Mouse (Mus musculus) heart, embryonic 10.5 days (tissue): Measurements from ENCODE around the gene C2cd4d. TPM values are rescaled to one million over a fixed set of nuclear protein-coding genes. Genes with fewer than 3 reads are reported as not detected.

Source experiments
- DNase-seq: peaks from one replicate; pipeline ENCODE4 v3.0.0-alpha.2; 2017; ENCODE audit warnings: low spot score
- H3K27ac ChIP-seq: fragments of 300-500 bp; sonication (generic); 2 replicates; pipeline ENCODE4 v1.5.1; 2016; ENCODE audit warnings: mild to moderate bottlenecking
- H3K27me3 ChIP-seq: fragments of 300-500 bp; sonication (generic); 2 replicates; pipeline ENCODE4 v1.6.1; 2016; ENCODE audit warnings: mild to moderate bottlenecking; ENCODE audit not compliant: poor library complexity, insufficient read depth, severe bottlenecking
- H3K36me3 ChIP-seq: fragments of 300-500 bp; sonication (generic); 2 replicates; pipeline ENCODE4 v1.6.1; 2016; ENCODE audit warnings: mild to moderate bottlenecking, moderate library complexity
- H3K4me1 ChIP-seq: fragments of 300-500 bp; sonication (generic); 2 replicates; pipeline ENCODE4 v1.6.1; 2016; ENCODE audit warnings: mild to moderate bottlenecking
- H3K4me3 ChIP-seq: fragments of 300-500 bp; sonication (generic); 2 replicates; pipeline ENCODE4 v1.5.1; 2016; ENCODE audit warnings: mild to moderate bottlenecking, moderate library complexity
- H3K9me3 ChIP-seq: fragments of 300-500 bp; sonication (generic); 2 replicates; pipeline ENCODE4 v1.6.1; 2016; ENCODE audit warnings: mild to moderate bottlenecking, moderate library complexity
- WGBS: fragments of 180-500 bp; shearing (Covaris S2); methylation state at CpG from one replicate; pipeline ENCODE4 v1.1.7; 2016; 5-methylcytosine and 5-hydroxymethylcytosine counted together
- polyA plus RNA-seq: library from polyadenylated mRNA; unstranded; fragments of >200 nt; fragmentation: Nextera tagmentation; extraction: Ambion mirVana; gene quantifications from 2 replicates; pipeline ENCODE4 v1.2.1, GENCODE M21; 2016

Gene C2cd4d
- polyA plus RNA-seq, 1 experiment from 2014 or later: 0.29 TPM

- WGBS: 78% methylated on average over 6 of the region's 6 CpGs
- H3K27me3 ChIP-seq: peaks cover 63% of the 10 kb centered on the region
- no peak for DNase-seq
- H3K4me3 ChIP-seq: no peak overlapping the region
- no peak overlapping the region for H3K27ac ChIP-seq
- H3K9me3 ChIP-seq: no peaks in the 10 kb centered on the region
- H3K4me1 ChIP-seq: peaks cover 20% of the 10 kb centered on the region
- no peaks in the 10 kb centered on the region for H3K36me3 ChIP-seq
These were observed 5.3 kb downstream of the C2cd4d start for GRCm38 (mm10) chr3:94367511-94367910.

GRCm38 (mm10) chr3:94368631-94369030, 6.4 kb downstream of the C2cd4d start:
- H3K36me3 ChIP-seq: no peaks in the 10 kb centered on the region
- H3K9me3 ChIP-seq: no peaks in the 10 kb centered on the region
- 49% methylated on average over 6 of the region's 6 CpGs for WGBS
- H3K27ac ChIP-seq: no peak overlapping the region
- H3K4me1 ChIP-seq: peaks cover 25% of the 10 kb centered on the region
- no peak for DNase-seq
- H3K27me3 ChIP-seq: peaks cover 63% of the 10 kb centered on the region
- H3K4me3 ChIP-seq: no peak overlapping the region

GRCm38 (mm10) chr3:94369709-94370108, 7.5 kb downstream of the C2cd4d start:
- Histone ChIP-seq H3K27me3 (peaks cover 63% of the 10 kb centered on the region), H3K9me3 (no peaks in the 10 kb centered on the region), H3K27ac (no peak overlapping the region), H3K4me1 (peaks cover 27% of the 10 kb centered on the region), H3K36me3 (no peaks in the 10 kb centered on the region), H3K4me3 (no peak overlapping the region)
- 56% methylated on average over 2 of the region's 2 CpGs for WGBS
- no peak for DNase-seq

DNA sequence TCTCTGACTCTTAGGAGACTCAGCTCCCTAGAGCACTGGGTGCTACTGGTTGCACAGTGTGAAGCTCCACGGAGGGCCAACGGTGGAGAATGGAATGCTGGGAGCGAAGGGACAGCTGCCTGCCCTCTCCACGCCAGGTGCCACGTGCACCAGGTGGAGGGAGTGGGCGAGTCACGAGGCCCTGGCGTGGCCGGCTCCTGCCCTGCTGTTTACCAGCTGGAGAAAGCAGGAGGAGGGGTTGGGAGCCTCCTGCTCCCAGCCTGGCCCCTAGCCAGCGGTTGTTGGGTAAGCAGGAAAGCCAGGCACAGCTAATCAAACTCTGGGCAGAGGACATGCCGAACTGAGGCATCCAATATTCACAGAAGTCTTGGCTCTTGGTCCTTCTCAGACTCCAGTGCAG, 9.4 kb downstream of the C2cd4d start:
- H3K4me3 ChIP-seq: peak overlapping the region; percentile 41
- no peak for DNase-seq

GRCm38 (mm10) chr3:94372038-94372437, 9.8 kb downstream of the C2cd4d start:
- WGBS: 0% methylated on average over 3 of the region's 3 CpGs

More for the DNA sequence above, 9.4 kb downstream of the C2cd4d start:
- peaks cover 27% of the 10 kb centered on the region for H3K4me1 ChIP-seq
- WGBS: 3% methylated on average over 11 of the region's 11 CpGs
- H3K27me3 ChIP-seq: peaks cover 61% of the 10 kb centered on the region
- H3K9me3 ChIP-seq: no peaks in the 10 kb centered on the region
- no peaks in the 10 kb centered on the region for H3K36me3 ChIP-seq
- H3K27ac ChIP-seq: 0 out of 2 replicates have a peak overlapping the region, but pooled peaks have one; percentile 5

DNA sequence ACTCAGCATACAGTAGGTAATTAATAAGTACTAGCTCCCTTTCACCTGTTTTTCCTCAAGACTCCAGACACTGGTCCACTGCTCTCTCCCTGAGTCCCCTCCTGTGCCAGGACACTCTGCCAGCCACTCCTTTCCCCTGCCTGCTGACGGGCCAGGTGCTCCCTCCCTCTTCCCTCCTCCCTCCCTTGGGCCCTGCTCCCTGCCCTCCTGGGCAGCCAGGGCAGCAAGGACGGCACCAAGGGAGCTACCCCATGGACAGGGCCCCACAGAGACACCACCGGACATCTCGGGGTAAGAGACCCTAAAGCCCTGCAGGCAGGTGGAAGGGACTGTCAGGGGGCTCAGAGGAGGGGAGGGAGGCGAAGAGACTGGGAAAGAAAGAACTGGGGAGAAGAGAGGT, 10.4 kb downstream of the C2cd4d start, which contains the start of gene Rorc:
Gene Rorc, plus strand, starts transcription at position 154 of the 400 bp plus-strand sequence.
- Histone ChIP-seq H3K36me3 (no peaks in the 10 kb centered on the region), H3K27ac (peak within 1 kb of the TSS; percentile 56; the same call in 1 of the 2 replicates), H3K4me3 (peak within 1 kb of the TSS; percentile 50), H3K9me3 (no peaks in the 10 kb centered on the region), H3K4me1 (peaks cover 33% of the 10 kb centered on the region), H3K27me3 (peaks cover 66% of the 10 kb centered on the region)
- no peak for DNase-seq
- WGBS: 9% methylated on average over 5 of the region's 5 CpGs

More at GRCm38 (mm10) chr3:94372038-94372437, 9.8 kb downstream of the C2cd4d start:
- peaks cover 62% of the 10 kb centered on the region for H3K27me3 ChIP-seq
- no peaks in the 10 kb centered on the region for H3K9me3 ChIP-seq
- peaks cover 28% of the 10 kb centered on the region for H3K4me1 ChIP-seq
- no peaks in the 10 kb centered on the region for H3K36me3 ChIP-seq
- peak overlapping the region; percentile 41; the same call in 1 of the 2 replicates for H3K4me3 ChIP-seq
- no peak for DNase-seq
- 0 out of 2 replicates have a peak overlapping the region, but pooled peaks have one; percentile 5 for H3K27ac ChIP-seq

DNA sequence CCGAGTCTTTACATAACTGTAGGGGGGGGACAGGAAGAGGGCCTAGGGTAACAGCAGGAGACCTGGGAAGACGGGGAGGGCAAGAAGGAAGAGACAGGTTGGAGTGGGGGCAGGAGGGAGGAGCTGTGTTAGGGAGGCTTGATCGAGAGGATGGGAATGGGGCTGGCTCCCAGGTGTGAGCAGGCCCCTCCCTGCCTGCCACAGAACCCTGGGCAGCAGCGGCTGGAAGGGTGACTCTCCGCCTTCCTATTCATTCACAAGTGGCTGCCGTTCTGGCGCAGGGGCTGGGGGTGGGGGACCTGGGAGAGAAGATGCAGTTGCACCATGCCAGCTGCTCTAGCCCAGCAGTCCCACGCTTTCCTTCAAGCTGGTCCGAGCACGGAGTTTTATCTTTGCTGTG, 10.9 kb downstream of the C2cd4d start:
- Histone ChIP-seq H3K9me3 (no peaks in the 10 kb centered on the region), H3K4me1 (peaks cover 33% of the 10 kb centered on the region), H3K36me3 (no peaks in the 10 kb centered on the region), H3K27ac (0 out of 2 replicates have a peak overlapping the region, but pooled peaks have one; percentile 56), H3K4me3 (peak overlapping the region; percentile 50), H3K27me3 (peaks cover 66% of the 10 kb centered on the region)
- DNase-seq: no peak
- WGBS: 2% methylated on average over 10 of the region's 10 CpGs

GRCm38 (mm10) chr3:94373597-94374011, 11.4 kb downstream of the C2cd4d start:
- Histone ChIP-seq H3K9me3 (no peaks in the 10 kb centered on the region), H3K4me3 (peak overlapping the region; percentile 50), H3K36me3 (no peaks in the 10 kb centered on the region), H3K27ac (peak overlapping the region; percentile 56; the same call in 1 of the 2 replicates), H3K4me1 (peaks cover 33% of the 10 kb centered on the region), H3K27me3 (peaks cover 66% of the 10 kb centered on the region)
- WGBS: 0% methylated on average over 5 of the region's 5 CpGs
- DNase-seq: no peak

DNA sequence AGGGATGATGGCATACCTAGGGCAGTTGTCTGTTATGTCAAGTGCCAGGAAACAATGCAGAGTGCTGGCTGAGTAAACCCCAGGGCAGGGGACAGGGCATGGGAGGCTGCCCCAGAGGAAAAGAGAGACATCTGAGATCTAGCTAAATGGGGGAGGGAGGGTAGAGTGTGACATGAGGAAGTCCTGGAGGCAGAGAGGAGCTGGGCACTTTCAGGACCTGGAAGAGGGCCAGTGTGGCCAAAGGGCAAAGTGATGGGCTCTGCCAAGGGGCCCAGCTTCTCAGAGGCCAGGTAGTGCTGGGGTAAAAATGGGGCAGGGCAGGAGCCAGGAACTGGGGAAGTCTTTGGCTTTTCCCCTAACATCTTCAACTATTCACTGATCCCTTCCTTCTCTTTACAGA, 12.4 kb downstream of the C2cd4d start:
- peaks cover 33% of the 10 kb centered on the region for H3K4me1 ChIP-seq
- H3K27me3 ChIP-seq: peaks cover 72% of the 10 kb centered on the region
- H3K27ac ChIP-seq: no peak overlapping the region
- DNase-seq: no peak
- H3K36me3 ChIP-seq: no peaks in the 10 kb centered on the region
- H3K4me3 ChIP-seq: no peak overlapping the region
- H3K9me3 ChIP-seq: no peaks in the 10 kb centered on the region

GRCm38 (mm10) chr3:94375146-94375545, 12.9 kb downstream of the C2cd4d start:
- no peaks in the 10 kb centered on the region for H3K36me3 ChIP-seq
- peaks cover 72% of the 10 kb centered on the region for H3K27me3 ChIP-seq
- no peak overlapping the region for H3K27ac ChIP-seq
- H3K9me3 ChIP-seq: no peaks in the 10 kb centered on the region
- peaks cover 38% of the 10 kb centered on the region for H3K4me1 ChIP-seq
- DNase-seq: no peak
- H3K4me3 ChIP-seq: no peak overlapping the region
- 55% methylated on average over 2 of the region's 2 CpGs for WGBS

DNA sequence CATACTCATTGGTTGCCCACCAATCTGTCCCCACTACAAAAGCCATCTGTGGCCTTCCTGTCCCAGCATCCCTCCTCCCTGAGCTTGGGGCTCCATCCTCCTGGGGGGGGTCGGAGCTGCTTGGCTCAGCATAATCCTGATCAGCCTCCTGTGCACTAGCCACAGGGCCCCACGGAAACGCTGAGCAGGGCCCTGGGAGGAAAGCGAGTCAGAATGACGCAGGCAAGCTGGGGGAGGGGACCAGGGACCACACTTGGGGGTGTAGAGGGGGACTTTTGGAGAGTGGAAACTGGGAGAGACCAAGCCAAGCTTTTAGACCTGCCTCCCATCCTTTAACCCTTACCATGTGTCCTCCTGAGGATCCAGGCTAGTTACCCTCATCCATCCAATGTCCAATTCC, 13.6 kb downstream of the C2cd4d start:
- H3K27me3 ChIP-seq: peaks cover 72% of the 10 kb centered on the region

DNA sequence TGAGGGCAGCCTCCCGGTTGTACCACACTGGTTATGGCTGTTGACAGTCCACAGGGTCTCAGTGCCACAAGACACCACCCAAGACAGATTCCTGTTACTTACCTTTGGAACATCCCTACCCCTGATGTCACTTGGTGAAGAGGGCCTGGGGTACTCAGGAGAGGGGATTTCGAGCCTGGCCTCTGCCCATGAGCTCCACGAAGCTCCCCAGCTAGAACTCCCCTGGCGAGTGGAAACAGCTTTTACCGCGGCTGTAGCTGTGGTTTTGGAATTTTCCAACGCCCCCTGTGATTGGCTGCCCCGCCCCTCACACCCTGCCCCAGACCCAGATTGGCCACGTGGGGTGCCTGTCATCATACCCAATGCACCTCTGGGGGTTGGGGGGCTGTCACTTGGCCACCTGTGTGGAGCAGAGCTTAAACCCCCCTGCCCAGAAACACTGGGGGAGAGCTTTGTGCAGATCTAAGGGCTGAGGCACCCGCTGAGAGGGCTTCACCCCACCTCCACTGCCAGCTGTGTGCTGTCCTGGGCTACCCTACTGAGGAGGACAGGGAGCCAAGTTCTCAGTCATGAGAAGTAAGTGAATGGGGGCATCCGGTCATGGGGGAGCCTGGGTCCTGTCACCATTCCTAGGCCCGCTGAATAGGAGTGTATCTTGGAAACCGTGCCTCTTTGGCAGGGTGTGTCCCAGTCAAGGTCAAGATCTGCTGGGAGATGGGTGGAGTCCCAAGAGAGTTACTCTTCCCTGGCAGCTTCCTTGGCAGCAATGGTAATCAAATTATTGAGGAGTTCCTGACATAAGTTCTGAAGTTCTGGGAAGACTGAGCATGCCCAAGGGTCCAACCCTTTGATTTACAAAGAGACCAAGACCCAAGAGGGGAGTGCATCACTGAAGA, 15.0 kb downstream of the C2cd4d start:
- no peaks in the 10 kb centered on the region for H3K36me3 ChIP-seq
- peaks cover 34% of the 10 kb centered on the region for H3K4me1 ChIP-seq
- no peaks in the 10 kb centered on the region for H3K9me3 ChIP-seq
- no peak for DNase-seq
- no peak overlapping the region for H3K27ac ChIP-seq
- H3K27me3 ChIP-seq: peaks cover 64% of the 10 kb centered on the region
- 10% methylated on average over 13 of the region's 13 CpGs for WGBS
- H3K4me3 ChIP-seq: no peak overlapping the region

More for the DNA sequence above, 13.6 kb downstream of the C2cd4d start:
- WGBS: 41% methylated on average over 5 of the region's 5 CpGs
- Histone ChIP-seq H3K9me3 (no peaks in the 10 kb centered on the region), H3K36me3 (no peaks in the 10 kb centered on the region), H3K4me3 (no peak overlapping the region), H3K4me1 (peaks cover 41% of the 10 kb centered on the region), H3K27ac (no peak overlapping the region)
- DNase-seq: no peak

- H3K36me3 ChIP-seq: no peaks in the 10 kb centered on the region
- peaks cover 38% of the 10 kb centered on the region for H3K27me3 ChIP-seq
- H3K9me3 ChIP-seq: no peaks in the 10 kb centered on the region
- peaks cover 15% of the 10 kb centered on the region for H3K4me1 ChIP-seq
- WGBS: 19% methylated on average over 9 of the region's 9 CpGs
- no peak for DNase-seq
- H3K4me3 ChIP-seq: no peak overlapping the region
- no peak overlapping the region for H3K27ac ChIP-seq
These were observed 17.7 kb downstream of the C2cd4d start for GRCm38 (mm10) chr3:94379831-94380510.
